Mouse (Mus musculus) bone marrow, adult 2 months (tissue): ENCODE results near the gene Als2. TPM values are rescaled to one million over a fixed set of nuclear protein-coding genes. Genes with fewer than 3 reads are reported as not detected.

Experiments used
- H3K27ac ChIP-seq: fragments of 200-500 bp; 2 replicates; pipeline ENCODE4 v1.5.1; 2012; ENCODE audit warnings: low read depth, mild to moderate bottlenecking, control low read depth, inconsistent platforms, low read length; ENCODE audit not compliant: control insufficient read depth, poor library complexity, insufficient read depth
- H3K4me1 ChIP-seq: fragments of 200-500 bp; 2 replicates; pipeline ENCODE4 v1.6.1; 2011; ENCODE audit warnings: low read length; ENCODE audit not compliant: control insufficient read depth, insufficient read depth
- H3K4me3 ChIP-seq: fragments of 200-500 bp; replicated peaks from 2 replicates; pipeline ENCODE3; 2011; ENCODE audit warnings: mild to moderate bottlenecking, low read depth, low read length, control low read depth; ENCODE audit not compliant: control insufficient read depth
- CTCF ChIP-seq: fragments of 200-500 bp; IDR thresholded peaks from 2 replicates; pipeline ENCODE4 v1.5.1; 2011; ENCODE audit warnings: low read length, control low read depth; ENCODE audit not compliant: control insufficient read depth, insufficient read depth
- POLR2A ChIP-seq: fragments of 200-500 bp; IDR thresholded peaks from 2 replicates; pipeline ENCODE4 v1.6.1; 2011; ENCODE audit warnings: low read depth, mild to moderate bottlenecking, control low read depth, low read length, borderline replicate concordance; ENCODE audit not compliant: control insufficient read depth
- WGBS: fragments of 180-500 bp; shearing (Covaris S2); methylation state at CpG from one replicate; pipeline ENCODE4 v1.1.7; 2018; 5-methylcytosine and 5-hydroxymethylcytosine counted together
- polyA plus RNA-seq: library from polyadenylated mRNA; stranded (reverse); fragments of >200 nt; gene quantifications from 2 replicates; pipeline ENCODE4 v1.2.4, GENCODE M21; 2011; ENCODE audit warnings: low replicate concordance; ENCODE audit not compliant: missing spikeins, insufficient read depth, insufficient read length

The Als2 gene
- polyA plus RNA-seq, 1 experiment, result 8.0 TPM

DNA sequence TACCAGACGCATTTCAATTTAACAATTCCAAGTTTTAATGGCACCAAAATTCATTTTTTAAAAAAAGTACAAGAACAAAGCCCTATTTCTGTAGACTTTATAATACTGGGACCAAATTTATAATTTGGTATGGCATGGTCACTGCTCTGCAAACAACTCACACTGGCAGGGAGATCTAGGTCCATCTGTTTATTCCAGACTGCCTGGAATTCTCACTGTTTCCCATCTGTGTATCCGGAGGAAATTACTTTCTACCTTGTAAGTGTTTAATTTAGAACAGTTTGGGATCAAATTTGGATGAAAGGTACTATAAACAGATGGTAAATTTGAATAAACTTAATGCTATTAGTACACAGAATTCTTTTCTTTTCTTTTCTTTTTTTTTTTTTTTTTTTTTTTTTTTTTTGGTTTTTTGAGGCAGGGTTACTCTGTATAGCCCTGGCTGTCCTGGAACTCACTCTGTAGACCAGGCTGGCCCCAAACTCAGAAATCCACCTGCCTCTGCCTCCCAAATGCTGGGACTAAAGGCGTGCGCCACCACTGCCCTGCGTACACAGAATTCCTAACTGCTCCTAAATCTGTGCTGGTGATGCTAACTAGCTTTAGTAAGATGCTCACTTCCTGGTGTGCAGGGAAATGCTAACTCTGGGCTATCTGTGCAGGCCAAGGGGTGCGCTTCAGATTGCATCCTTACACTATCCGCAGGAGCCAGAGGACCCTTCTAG lies 14.8 kb downstream of the Als2 start:
- Histone ChIP-seq H3K4me1 (no peaks in the 10 kb centered on the region), H3K27ac (no peak overlapping the region), H3K4me3 (no peak overlapping the region)
- WGBS, result 88% methylated on average over 7 of the region's 7 CpGs
- TF ChIP-seq POLR2A (no peak), CTCF (no peak)

DNA sequence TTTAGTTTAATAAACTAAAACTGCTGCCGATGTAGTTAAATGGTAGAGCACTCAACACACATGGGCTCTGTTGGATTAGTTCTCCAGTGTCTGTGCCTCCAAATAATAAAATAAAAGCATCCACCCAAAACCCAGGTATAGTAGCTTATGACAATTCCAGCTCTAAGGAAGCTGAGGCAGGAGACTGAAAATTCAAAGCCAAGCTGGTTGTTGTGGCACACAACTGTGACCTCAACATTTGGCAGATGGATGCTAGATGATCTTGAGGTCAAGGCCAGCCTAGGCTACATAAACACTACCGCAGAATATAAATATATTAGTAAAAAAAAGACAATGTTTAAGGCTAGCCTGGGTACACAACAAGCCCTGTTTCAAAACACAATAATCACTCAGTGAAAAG lies 15.4 kb downstream of the Als2 start:
- Histone ChIP-seq H3K4me3 (no peak overlapping the region), H3K27ac (no peak overlapping the region), H3K4me1 (no peaks in the 10 kb centered on the region)
- TF ChIP-seq POLR2A (no peak), CTCF (no peak)
- WGBS, result 89% methylated on average over 2 of the region's 2 CpGs

DNA sequence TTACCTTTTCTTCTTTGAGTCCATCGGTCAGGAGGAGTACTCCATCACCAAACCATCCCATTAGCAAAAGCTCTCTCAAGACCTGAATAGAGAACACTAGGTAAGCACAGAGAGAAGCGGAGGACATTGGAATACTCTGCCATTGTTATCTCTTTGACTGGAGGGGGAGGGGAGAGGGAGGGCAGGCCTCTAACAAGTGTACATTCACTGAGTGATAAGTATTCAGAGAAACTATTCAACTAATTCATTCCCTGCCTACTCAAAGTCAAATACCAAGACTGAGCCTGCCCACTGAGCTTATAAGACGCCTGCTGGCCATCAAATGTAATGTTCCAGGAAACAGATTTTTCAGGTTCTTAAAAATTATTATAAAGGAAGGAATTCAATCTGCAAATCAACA lies 16.7 kb downstream of the Als2 start:
- TF ChIP-seq CTCF (no peak), POLR2A (no peak)
- Histone ChIP-seq H3K27ac (no peak overlapping the region), H3K4me1 (no peaks in the 10 kb centered on the region), H3K4me3 (no peak overlapping the region)
- WGBS, result 80% methylated on average over 3 of the region's 3 CpGs

DNA sequence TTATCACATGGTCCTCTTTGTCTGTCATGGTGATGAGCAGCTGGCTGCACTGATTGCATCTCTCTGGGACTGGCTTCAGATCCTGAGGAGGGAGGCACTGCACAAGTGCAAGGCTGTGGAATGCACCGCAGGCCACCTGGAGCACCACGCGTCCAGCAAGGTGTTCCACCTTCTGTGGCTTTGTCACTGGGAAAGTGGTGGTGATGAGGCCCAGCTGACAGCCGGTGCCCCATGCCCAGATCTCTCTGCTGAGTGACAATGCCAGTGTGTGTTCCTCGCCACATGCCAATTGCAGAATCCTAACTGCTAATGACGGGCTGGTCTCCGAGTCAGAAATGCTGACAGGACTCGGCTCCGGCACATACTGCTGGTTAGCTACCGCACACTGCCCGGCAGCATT lies 21.6 kb downstream of the Als2 start:
- Histone ChIP-seq H3K4me3 (no peak overlapping the region), H3K4me1 (no peaks in the 10 kb centered on the region), H3K27ac (no peak overlapping the region)
- WGBS, result 91% methylated on average over 11 of the region's 11 CpGs
- TF ChIP-seq CTCF (no peak), POLR2A (no peak)

DNA sequence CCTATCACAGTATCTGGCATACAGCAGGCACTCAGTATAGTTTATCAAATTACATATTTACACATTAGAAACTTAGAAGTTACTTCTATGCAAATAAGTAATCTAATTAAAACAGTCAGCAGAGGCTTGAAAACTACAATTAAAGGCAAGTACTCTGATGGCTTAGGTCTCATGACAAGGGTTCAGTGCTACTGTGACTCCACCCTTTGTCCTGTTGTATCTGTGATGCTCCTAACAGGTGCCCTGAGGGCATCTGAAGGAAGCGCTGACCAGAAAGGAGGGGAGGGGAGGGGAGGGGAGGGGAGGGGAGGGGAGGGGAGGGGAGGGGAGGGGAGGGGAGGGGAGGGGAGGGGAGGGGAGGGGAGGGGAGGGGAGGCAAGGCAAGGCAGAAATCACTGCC lies 24.1 kb downstream of the Als2 start:
- H3K4me1 ChIP-seq, result no peaks in the 10 kb centered on the region
- TF ChIP-seq POLR2A (no peak), CTCF (no peak)
- no peak overlapping the region for H3K4me3 ChIP-seq
- H3K27ac ChIP-seq, result no peak overlapping the region
- WGBS, result no CpG with 5 or more reads among the region's 1 CpGs

DNA sequence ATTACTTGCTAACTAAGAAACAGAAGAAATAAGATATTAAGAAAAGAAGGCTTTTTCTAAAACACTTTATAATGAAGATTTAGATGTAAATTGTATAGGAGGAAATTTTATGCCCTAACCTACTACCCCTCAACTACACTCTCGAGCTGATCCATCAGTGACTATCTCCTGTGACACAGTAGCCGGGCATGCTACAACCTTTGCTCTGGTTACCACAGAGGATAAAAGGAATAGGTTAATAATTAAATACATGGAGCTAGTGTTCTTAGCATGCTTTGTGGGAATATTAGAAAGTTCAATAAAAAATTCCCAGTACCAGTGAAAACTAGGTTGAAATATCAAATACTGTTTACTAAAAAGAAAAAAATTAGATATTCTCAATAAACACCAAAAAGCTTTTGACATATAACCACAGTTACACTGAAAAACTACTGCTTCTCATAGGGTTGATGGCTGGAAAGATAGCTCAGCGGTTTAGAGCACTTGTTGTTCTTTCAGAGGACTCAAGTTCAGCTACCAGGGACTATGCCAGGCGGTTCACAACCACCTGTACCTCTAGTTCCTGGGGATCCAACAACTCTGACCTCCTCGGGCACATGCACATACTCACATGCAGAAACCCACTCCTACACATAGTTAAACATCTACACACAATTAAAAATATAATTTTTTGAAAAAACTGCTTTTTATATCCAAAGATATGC lies 24.8 kb downstream of the Als2 start:
- 76% methylated on average over 5 of the region's 5 CpGs for WGBS
- H3K4me1 ChIP-seq, result no peaks in the 10 kb centered on the region
- H3K27ac ChIP-seq, result no peak overlapping the region
- H3K4me3 ChIP-seq, result no peak overlapping the region
- TF ChIP-seq CTCF (no peak), POLR2A (no peak)

DNA sequence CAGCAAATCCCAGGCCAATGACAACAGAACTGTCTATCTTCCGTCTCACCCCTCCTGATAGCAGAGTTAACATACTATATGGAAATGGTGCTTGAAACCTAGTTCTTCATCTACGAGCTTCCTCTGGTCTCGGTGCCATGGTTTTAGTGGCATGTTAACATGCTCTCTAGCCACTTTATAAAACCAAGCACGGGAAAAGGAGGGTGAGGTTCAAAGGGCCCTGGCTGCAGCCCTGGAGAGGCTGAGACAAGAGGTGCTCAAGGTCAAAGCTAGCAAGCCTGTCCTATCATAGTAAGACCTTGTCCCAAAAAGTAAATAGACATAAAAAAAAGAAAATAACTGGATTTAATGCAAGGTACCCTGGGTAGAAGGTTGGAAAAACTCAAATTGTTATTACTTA lies 25.4 kb downstream of the Als2 start:
- WGBS, result 87% methylated on average over 4 of the region's 4 CpGs
- H3K4me3 ChIP-seq, result no peak overlapping the region
- H3K27ac ChIP-seq, result no peak overlapping the region
- TF ChIP-seq POLR2A (no peak), CTCF (no peak)
- H3K4me1 ChIP-seq, result no peaks in the 10 kb centered on the region

DNA sequence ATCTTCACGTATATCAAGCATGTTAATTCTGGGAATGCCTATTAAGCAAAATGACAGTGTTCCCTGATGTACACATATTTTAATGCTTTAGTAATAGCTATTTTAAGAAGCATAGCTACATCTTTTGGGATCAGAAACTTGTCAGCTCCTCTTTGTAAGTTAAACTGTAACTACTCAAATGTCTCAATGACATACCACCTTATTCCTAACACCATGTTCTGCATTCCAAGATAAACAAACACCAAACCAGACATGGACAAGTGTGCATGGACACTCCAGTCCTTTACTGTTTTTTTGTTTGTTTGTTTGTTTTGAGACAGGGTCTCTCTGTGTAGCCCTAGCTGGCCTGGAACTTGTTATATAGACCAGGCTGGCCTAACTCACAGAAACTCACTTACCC lies 28.7 kb downstream of the Als2 start:
- TF ChIP-seq POLR2A (no peak), CTCF (no peak)
- no peak overlapping the region for H3K27ac ChIP-seq
- H3K4me1 ChIP-seq, result no peaks in the 10 kb centered on the region
- no peak overlapping the region for H3K4me3 ChIP-seq
- WGBS, result 87% methylated on average over 1 of the region's 1 CpGs

DNA sequence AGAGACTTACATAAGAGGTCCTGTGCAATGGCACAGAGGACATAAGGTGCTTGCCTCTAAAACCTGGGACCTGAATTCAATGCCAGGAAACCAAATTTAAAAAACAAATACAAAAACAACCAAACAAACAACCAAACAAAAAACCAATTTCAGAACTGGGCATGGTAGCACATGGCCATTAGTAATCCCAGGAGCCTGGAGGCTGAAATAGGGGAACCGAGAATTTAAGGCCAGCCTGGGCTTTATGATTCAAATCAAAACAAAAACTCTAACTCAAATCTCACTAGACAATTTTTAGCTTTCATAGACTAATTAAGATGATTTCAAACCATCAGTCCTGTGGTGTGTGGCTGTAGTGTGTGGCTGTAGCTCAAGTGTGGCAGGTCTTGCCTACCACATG lies 32.5 kb downstream of the Als2 start:
- TF ChIP-seq CTCF (no peak), POLR2A (no peak)
- Histone ChIP-seq H3K4me1 (no peaks in the 10 kb centered on the region), H3K27ac (no peak overlapping the region), H3K4me3 (no peak overlapping the region)
- WGBS, result 84% methylated on average over 1 of the region's 1 CpGs
